Mouse (Mus musculus) myocyte (in vitro differentiated cells): Measurements from ENCODE around the gene Plaur.

Experiments
- MAX ChIP-seq: IDR thresholded peaks from one replicate; pipeline ENCODE4 v1.6.1; 2011; ENCODE audit warnings: low read depth, mild to moderate bottlenecking, control low read depth
- MYOD1 ChIP-seq, 3 experiments: IDR thresholded peaks; one replicate each; pipeline ENCODE4 v1.6.1; 2011; ENCODE audit warnings: control low read depth in 2 of 3, low read depth in 2 of 3, mild to moderate bottlenecking in 2 of 3, moderate library complexity in 1 of 3; ENCODE audit not compliant: insufficient read length in 2 of 3, control insufficient read depth in 1 of 3
- POLR2A ChIP-seq: IDR thresholded peaks from one replicate; pipeline ENCODE4 v1.6.1; 2011; ENCODE audit warnings: low read depth, mild to moderate bottlenecking, control low read depth, moderate library complexity; ENCODE audit not compliant: insufficient read length
- POLR2AphosphoS2 ChIP-seq: IDR thresholded peaks from one replicate; pipeline ENCODE4 v1.6.1; 2011; ENCODE audit warnings: low read depth, control low read depth; ENCODE audit not compliant: insufficient read length
- REST ChIP-seq: IDR thresholded peaks from one replicate; pipeline ENCODE4 v1.6.1; 2011; ENCODE audit warnings: mild to moderate bottlenecking, control low read depth, moderate library complexity; ENCODE audit not compliant: insufficient read depth, insufficient read length
- TCF12 ChIP-seq: IDR thresholded peaks from one replicate; pipeline ENCODE4 v1.6.1; 2011; ENCODE audit warnings: mild to moderate bottlenecking, control low read depth; ENCODE audit not compliant: poor library complexity, insufficient read depth, severe bottlenecking
- USF1 ChIP-seq: IDR thresholded peaks from one replicate; pipeline ENCODE4 v1.6.1; 2011; ENCODE audit warnings: low read depth, mild to moderate bottlenecking, control low read depth, moderate library complexity

- TF ChIP-seq REST (no peak), MAX (no peak), POLR2A (no peak), TCF12 (no peak), USF1 (no peak), MYOD1 (IDR thresholded peaks at IDR 0.05; ENCODE audit: control insufficient read depth in 1 of 3, insufficient read length in 2 of 3, low read depth in 2 of 3) (no peak), POLR2AphosphoS2 (no peak)
These were observed 25.1 kb downstream of the Plaur start for GRCm38 (mm10) chr7:24487403-24487802.
